Mouse (Mus musculus): ENCODE data around the gene Fzd4. TPM values are rescaled to one million over a fixed set of nuclear protein-coding genes. Genes with fewer than 3 reads are reported as not detected.
A peak's percentile ranks its signal among the peaks of the same experiment; 100 is the strongest.

The Fzd4 gene
- polyA plus RNA-seq, 1 experiment from 2014 or later: 12.8 TPM

DNA sequence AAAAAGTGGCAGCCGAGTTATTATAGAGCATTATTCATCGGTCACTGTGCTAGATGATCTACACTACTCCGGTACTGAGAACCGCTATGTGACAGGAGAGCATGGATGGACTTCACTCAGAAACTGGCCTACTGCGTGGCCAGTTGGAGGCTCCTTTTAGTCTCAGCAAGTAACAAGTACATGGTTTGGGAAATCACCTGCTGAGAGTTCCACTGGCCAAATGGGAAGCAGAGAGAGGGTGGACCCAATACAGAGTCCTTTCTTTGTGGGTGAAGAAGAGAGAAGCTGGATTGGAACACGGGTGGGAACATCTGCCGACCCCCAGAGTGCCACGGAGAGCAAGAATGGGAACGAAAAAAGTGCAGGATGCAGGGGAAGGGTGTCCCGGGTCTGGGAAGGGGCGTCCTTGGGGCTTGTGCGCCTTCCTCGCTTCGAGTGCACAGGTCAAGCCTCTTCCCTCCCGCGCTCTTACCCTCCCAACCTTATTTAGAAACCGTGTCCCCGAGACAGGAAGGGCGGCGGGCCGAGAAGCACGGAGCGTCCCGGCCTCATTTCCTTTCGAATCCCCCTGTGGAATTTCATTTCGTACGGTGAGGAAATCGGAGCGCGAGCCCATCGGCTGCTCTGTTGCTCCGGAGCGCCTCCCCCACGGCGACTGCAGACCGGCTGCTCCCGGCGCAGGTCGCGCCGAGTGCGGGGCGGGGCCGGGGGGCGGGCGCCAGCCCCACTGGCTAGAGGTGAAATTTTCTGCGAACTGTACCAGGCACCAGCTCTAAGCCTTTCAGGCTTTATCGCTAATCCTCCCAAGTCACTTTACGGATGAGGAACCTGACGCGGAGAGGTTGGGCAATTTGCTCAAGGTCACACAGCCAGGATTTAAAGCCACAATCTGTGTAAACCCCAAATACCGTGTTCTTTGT, 842 bp upstream of the Fzd4 start:
- H3K4me3 ChIP-seq (replicated peaks): peak overlapping the region; percentile 88
- 0 out of 2 replicates have a peak, but pooled peaks cover 8% of the 10 kb centered on the region for H3K36me3 ChIP-seq
- peak overlapping the region; percentile 30; the same call in 1 of the 2 replicates for H3K9ac ChIP-seq
- no peaks in the 10 kb centered on the region for H3K27me3 ChIP-seq (replicated peaks)
- H3K9me3 ChIP-seq: no peaks in the 10 kb centered on the region
- peak; percentile 85 for ATAC-seq (ENCODE audit: insufficient read depth, low FRiP score, low read depth)
- WGBS: 3% methylated on average over 52 of the region's 52 CpGs
- H3K4me2 ChIP-seq: peak overlapping the region; percentile 79
- H3K27ac ChIP-seq: peak overlapping the region; percentile 86
- H3K4me1 ChIP-seq: peaks cover 13% of the 10 kb centered on the region

DNA sequence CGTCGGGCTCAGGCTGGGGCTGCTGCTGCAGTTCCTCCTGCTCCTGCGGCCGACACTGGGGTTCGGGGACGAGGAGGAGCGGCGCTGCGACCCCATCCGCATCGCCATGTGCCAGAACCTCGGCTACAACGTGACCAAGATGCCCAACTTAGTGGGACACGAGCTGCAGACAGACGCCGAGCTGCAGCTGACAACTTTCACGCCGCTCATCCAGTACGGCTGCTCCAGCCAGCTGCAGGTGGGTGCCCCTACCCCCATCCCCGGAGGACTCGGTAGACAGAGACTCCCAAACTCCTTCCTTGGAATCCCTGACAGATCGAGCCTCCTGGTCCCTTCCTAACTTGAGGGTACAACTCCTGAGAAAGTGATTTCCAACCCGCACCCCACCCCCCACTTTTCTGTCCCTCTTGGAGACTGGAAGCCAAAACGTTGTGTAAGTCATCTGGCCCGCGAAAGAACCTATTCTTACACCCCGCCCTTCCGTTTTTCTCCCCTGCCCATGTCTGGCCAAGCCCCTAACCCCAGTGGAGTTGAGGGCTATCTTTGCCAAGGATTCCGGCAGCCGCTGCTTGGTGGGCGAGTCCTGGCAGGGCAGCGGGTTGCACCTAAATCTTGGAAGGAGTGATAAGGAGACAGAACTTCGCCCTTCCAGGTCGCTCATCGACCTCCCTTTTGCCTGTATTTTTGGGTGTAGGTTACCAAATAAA, 732 bp downstream of the Fzd4 start:
- peaks cover 24% of the 10 kb centered on the region for H3K4me1 ChIP-seq
- H3K27me3 ChIP-seq (replicated peaks): no peaks in the 10 kb centered on the region
- H3K27ac ChIP-seq: peak overlapping the region; percentile 78
- ATAC-seq (ENCODE audit: insufficient read depth, low FRiP score, low read depth): no peak
- 0 out of 2 replicates have a peak, but pooled peaks cover 8% of the 10 kb centered on the region for H3K36me3 ChIP-seq
- WGBS: under 1% methylated on average over 35 of the region's 35 CpGs
- no peaks in the 10 kb centered on the region for H3K9me3 ChIP-seq
- peak overlapping the region; percentile 88 for H3K4me3 ChIP-seq (replicated peaks)
- H3K9ac ChIP-seq: peak overlapping the region; percentile 62
- peak overlapping the region; percentile 79 for H3K4me2 ChIP-seq

DNA sequence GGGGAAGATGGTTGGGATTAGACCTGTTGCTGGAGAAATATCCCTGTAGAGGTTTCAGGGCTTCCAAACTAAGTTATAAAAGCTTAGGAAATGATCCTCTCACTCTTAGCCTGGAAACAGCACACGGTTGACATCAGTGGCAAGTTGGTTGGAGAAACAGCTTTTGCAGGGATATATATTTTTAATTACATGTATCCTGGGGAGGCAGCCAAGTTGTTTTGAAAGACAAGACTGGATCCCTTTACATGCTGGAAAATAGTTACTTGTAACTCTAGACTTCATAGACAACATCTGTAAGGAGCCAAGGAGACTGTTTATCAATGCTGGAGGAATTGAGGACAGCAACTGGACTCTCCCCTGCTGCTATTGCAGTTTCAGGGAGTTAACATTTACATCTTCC, 1.9 kb downstream of the Fzd4 start:
- Histone ChIP-seq H3K27me3 (replicated peaks) (no peaks in the 10 kb centered on the region), H3K4me1 (peaks cover 34% of the 10 kb centered on the region), H3K4me2 (peak overlapping the region; percentile 47), H3K36me3 (0 out of 2 replicates have a peak, but pooled peaks cover 12% of the 10 kb centered on the region), H3K9ac (peak overlapping the region; percentile 26; the same call in 1 of the 2 replicates), H3K27ac (peak overlapping the region; percentile 45), H3K4me3 (replicated peaks) (peak overlapping the region; percentile 38), H3K9me3 (no peaks in the 10 kb centered on the region)
- no peak for ATAC-seq (ENCODE audit: insufficient read depth, low FRiP score, low read depth)
- 31% methylated on average over 1 of the region's 1 CpGs for WGBS

DNA sequence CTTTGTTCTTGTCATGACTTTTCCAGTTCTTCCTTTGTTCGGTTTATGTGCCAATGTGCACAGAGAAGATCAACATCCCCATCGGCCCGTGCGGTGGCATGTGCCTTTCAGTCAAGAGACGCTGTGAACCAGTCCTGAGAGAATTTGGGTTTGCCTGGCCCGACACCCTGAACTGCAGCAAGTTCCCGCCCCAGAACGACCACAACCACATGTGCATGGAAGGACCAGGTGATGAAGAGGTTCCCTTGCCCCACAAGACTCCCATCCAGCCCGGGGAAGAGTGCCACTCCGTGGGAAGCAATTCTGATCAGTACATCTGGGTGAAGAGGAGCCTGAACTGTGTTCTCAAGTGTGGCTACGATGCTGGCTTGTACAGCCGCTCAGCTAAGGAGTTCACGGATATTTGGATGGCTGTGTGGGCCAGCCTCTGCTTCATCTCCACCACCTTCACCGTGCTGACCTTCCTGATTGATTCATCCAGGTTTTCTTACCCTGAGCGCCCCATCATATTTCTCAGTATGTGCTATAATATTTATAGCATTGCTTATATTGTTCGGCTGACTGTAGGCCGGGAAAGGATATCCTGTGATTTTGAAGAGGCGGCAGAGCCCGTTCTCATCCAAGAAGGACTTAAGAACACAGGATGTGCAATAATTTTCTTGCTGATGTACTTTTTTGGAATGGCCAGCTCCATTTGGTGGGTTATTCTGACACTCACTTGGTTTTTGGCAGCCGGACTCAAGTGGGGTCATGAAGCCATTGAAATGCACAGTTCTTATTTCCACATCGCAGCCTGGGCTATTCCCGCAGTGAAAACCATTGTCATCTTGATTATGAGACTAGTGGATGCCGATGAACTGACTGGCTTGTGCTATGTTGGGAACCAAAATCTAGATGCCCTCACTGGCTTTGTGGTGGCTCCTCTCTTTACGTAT, 3.1 kb downstream of the Fzd4 start:
- Histone ChIP-seq H3K36me3 (0 out of 2 replicates have a peak, but pooled peaks cover 12% of the 10 kb centered on the region), H3K9me3 (no peaks in the 10 kb centered on the region), H3K4me2 (peak overlapping the region; percentile 35), H3K27ac (peak overlapping the region; percentile 55; the same call in 1 of the 2 replicates), H3K4me3 (replicated peaks) (peak overlapping the region; percentile 10), H3K4me1 (peaks cover 46% of the 10 kb centered on the region), H3K27me3 (replicated peaks) (no peaks in the 10 kb centered on the region), H3K9ac (no peak overlapping the region)
- no peak for ATAC-seq (ENCODE audit: insufficient read depth, low FRiP score, low read depth)
- WGBS: 73% methylated on average over 24 of the region's 24 CpGs

DNA sequence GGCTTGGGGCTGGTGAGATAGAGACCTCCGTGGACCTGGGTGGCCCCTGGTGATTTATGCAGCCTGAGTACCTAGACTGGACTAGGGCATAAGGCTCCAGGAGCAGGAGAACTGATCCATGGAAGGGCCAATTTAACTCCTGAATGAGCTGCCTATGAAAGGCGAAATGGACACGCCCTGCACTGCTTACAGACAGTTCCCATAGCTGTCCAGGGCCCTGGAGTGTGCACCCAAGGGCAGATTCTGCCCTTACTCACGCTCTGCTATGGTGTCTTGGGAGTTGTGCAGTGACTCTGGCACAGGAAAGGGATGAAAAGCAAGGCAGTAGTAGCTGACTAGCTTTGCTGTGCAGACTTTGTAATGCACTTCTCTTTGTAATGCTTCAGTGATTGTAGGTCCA, 6.1 kb downstream of the Fzd4 start:
- ATAC-seq (ENCODE audit: insufficient read depth, low FRiP score, low read depth): no peak
- WGBS: 68% methylated on average over 4 of the region's 4 CpGs
- no peak overlapping the region for H3K27ac ChIP-seq
- no peak overlapping the region for H3K9ac ChIP-seq
- peaks cover 52% of the 10 kb centered on the region for H3K4me1 ChIP-seq
- H3K4me2 ChIP-seq: no peak overlapping the region
- H3K4me3 ChIP-seq (replicated peaks): no peak overlapping the region
- H3K36me3 ChIP-seq: 0 out of 2 replicates have a peak, but pooled peaks cover 12% of the 10 kb centered on the region
- H3K9me3 ChIP-seq: no peaks in the 10 kb centered on the region
- no peaks in the 10 kb centered on the region for H3K27me3 ChIP-seq (replicated peaks)

DNA sequence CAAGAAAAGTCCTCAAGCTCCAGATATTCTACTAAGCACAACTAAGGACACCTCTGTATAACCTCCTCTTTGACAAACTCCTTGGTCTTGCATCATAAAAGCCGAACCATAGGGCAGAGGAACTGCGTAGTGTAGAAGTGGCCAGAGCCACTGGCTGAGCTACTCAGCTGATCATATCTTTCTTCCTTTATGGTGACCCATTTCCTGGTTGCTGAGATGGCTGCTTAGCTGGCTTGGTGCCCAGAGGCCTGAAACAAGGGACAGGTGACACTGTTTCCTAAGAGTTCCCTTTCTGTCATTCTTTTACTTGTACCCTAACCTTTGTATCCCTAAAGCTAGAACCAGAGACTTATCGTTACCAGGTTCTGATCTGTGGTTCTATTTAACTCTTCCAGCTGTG, 7.2 kb downstream of the Fzd4 start:
- Histone ChIP-seq H3K27ac (peak overlapping the region; percentile 4; the same call in 1 of the 2 replicates), H3K9me3 (no peaks in the 10 kb centered on the region), H3K27me3 (replicated peaks) (no peaks in the 10 kb centered on the region), H3K36me3 (0 out of 2 replicates have a peak, but pooled peaks cover 12% of the 10 kb centered on the region), H3K4me1 (peaks cover 52% of the 10 kb centered on the region), H3K4me3 (replicated peaks) (no peak overlapping the region), H3K9ac (no peak overlapping the region), H3K4me2 (no peak overlapping the region)
- peak; percentile 37; the same call in 1 of the 2 replicates for ATAC-seq (ENCODE audit: insufficient read depth, low FRiP score, low read depth)
- 84% methylated on average over 3 of the region's 3 CpGs for WGBS

DNA sequence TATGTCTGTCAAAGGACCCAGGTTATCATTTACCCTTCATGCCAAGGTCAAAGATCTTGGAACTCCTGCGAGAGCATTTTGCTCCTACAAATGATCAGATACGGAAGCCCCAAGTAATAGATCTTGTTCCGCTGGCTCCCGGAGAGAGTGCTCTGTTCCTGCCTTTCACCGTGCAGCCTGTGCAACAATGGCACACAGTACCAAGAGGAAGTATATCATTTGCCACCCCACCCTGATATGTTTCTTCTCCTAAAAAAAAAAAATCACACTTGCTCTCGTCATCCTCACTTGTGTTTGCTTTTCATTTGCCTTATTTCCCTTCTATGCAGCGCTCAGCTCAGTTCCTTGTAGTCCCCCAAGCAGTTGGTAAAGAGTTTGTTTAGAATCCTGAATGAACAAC, 7.9 kb downstream of the Fzd4 start:
- ATAC-seq (ENCODE audit: insufficient read depth, low FRiP score, low read depth): no peak
- Histone ChIP-seq H3K9ac (no peak overlapping the region), H3K9me3 (no peaks in the 10 kb centered on the region), H3K4me1 (peaks cover 48% of the 10 kb centered on the region), H3K4me2 (no peak overlapping the region), H3K27ac (peak overlapping the region; percentile 35; the same call in 1 of the 2 replicates), H3K4me3 (replicated peaks) (no peak overlapping the region), H3K36me3 (0 out of 2 replicates have a peak, but pooled peaks cover 10% of the 10 kb centered on the region), H3K27me3 (replicated peaks) (no peaks in the 10 kb centered on the region)
- 64% methylated on average over 7 of the region's 7 CpGs for WGBS

DNA sequence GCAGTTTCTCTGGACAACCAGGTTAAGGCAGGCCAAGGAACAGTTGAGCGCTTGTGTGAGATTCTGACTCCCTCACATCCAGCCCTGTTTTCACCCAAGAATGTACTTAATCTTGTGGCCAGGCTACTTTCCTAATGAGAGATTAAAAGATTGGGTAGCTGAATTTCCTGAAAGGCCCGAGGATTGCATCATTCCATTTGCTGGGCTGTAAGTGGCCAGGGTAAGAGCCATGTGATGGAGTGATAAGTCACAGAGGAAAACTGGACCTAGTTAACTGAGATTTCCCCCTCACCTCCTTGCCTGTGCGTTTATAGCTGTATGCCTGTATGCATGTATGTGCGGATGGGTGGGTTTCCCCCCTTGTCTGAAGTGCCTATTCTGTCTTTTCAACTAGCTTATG, 11.9 kb downstream of the Fzd4 start:
- no peak overlapping the region for H3K4me3 ChIP-seq (replicated peaks)
- H3K9me3 ChIP-seq: no peaks in the 10 kb centered on the region
- H3K27me3 ChIP-seq (replicated peaks): no peaks in the 10 kb centered on the region
- no peak overlapping the region for H3K9ac ChIP-seq
- ATAC-seq (ENCODE audit: insufficient read depth, low FRiP score, low read depth): no peak
- H3K36me3 ChIP-seq: no peaks in the 10 kb centered on the region
- H3K4me1 ChIP-seq: peaks cover 26% of the 10 kb centered on the region
- H3K27ac ChIP-seq: no peak overlapping the region
- no peak overlapping the region for H3K4me2 ChIP-seq
- 65% methylated on average over 4 of the region's 4 CpGs for WGBS

DNA sequence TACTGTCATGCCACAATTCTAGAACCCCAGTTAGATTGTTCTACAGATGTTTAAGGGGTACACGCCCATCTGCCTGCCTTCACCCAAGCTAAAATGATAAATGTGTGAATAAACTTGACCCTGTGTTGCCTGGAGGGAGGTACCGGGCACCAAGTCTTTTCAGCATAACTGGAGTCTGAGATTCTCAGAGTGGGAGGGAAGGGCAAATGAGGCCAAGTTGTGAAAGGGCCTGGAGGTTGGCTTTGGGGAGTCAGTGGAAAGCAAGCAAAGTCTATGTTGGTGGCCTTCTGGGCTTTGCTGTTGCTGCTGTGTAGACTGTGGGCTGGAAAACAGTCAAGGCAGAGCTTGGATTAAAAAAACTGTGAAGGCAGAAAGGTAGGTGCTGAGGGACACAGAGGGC, 13.6 kb downstream of the Fzd4 start:
- H3K36me3 ChIP-seq: no peaks in the 10 kb centered on the region
- H3K4me3 ChIP-seq (replicated peaks): no peak overlapping the region
- H3K9me3 ChIP-seq: no peaks in the 10 kb centered on the region
- peak overlapping the region; percentile 31; the same call in 1 of the 2 replicates for H3K27ac ChIP-seq
- no peaks in the 10 kb centered on the region for H3K27me3 ChIP-seq (replicated peaks)
- H3K4me2 ChIP-seq: no peak overlapping the region
- peaks cover 13% of the 10 kb centered on the region for H3K4me1 ChIP-seq
- no peak for ATAC-seq (ENCODE audit: insufficient read depth, low FRiP score, low read depth)
- WGBS: 49% methylated on average over 2 of the region's 2 CpGs
- no peak overlapping the region for H3K9ac ChIP-seq

DNA sequence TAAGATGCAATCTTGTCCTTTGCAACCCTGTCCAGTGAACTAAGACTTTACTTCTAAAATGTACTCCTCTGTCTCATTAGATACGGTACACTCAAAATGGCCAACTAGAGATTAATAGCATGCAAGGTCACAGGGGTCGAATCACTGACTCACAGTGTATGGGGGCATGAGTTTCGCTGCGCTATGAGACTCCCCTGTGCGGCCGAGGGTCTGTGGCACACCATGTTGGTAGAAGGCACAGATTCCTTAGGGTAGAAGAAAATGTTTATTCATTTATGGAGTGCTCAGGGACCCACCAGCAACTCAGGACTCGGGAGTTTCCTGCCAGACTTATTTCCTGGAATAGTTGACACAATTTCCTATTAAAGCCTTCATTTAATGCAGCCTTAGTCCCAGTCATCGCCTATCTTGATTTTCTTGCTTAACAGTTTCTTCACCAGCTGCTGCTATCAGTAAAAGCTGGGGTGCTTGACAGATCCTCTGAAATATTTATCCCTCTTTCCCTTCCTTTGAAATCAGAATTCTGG, 14.0 kb downstream of the Fzd4 start:
- 45% methylated on average over 8 of the region's 8 CpGs for WGBS
- Histone ChIP-seq H3K27me3 (replicated peaks) (no peaks in the 10 kb centered on the region), H3K27ac (peak overlapping the region; percentile 31; the same call in 1 of the 2 replicates), H3K36me3 (no peaks in the 10 kb centered on the region), H3K4me1 (peaks cover 15% of the 10 kb centered on the region), H3K9me3 (no peaks in the 10 kb centered on the region), H3K9ac (no peak overlapping the region), H3K4me2 (no peak overlapping the region), H3K4me3 (replicated peaks) (no peak overlapping the region)
- ATAC-seq (ENCODE audit: insufficient read depth, low FRiP score, low read depth): no peak

Measured in stomach, embryonic 15.5 days (tissue).